17 mouse cellular contexts compared by ENCODE assay signal in genomic region chr3:6681411-6681810, GRCm38 (mm10).
DNase-seq lines count a peak whose midpoint lies in the region; TF ChIP-seq lines count a peak whose summit lies in the region.
"Had no signal": no experiment of that assay in that cellular context is flagged by ENCODE, and none has a peak within 500 bp of the region (broad histone marks: within the 10 kb centered on the region; RNA-seq: fewer than 3 reads in every experiment).

No protein-coding gene starts in this region.

- intact Hi-C loops in left cerebral cortex, postnatal 10 days (cut with DNase I), result no loop called here

- no peak for TF ChIP-seq POLR2A in MEL (IDR thresholded peaks at IDR 0.05; ENCODE audit: control insufficient read depth in 1 of 2, insufficient read depth in 1 of 2, low read depth in 1 of 2, low read length in 2 of 2, poor library complexity in 1 of 2)

- H3K79me2 ChIP-seq in MEL (ENCODE audit: control insufficient read depth, insufficient read depth, low read length, poor library complexity), result no peaks in the 10 kb centered on the region

- H3K36me3 ChIP-seq in MEL (ENCODE audit: control insufficient read depth in 1 of 2, insufficient read depth in 2 of 2, low read length in 2 of 2), result peaks cover 0 to 4% of the 10 kb centered on the region in 2 experiments; a peak in 1 of 4 replicates
- H3K36me3 ChIP-seq: G1E had no signal

- peaks cover 0 to 6% of the 10 kb centered on the region in 2 experiments; a peak in 1 of 4 replicates for H3K4me1 ChIP-seq in MEL (ENCODE audit: control insufficient read depth in 1 of 2, insufficient read depth in 2 of 2, low read length in 2 of 2)

- TF ChIP-seq RAD21 in MEL (IDR thresholded peaks at IDR 0.05; ENCODE audit: low read depth, low read length), result no peak

- DNase-seq in MEL (ENCODE audit: low read depth, low spot score), result no peak
- no peak for DNase-seq in left cerebral cortex, postnatal 10 days (ENCODE audit: extremely low spot score in 1 of 2, low spot score in 2 of 2)
- DNase-seq: adrenal gland, adult 2 months; adrenal gland, adult 8-10 months; adrenal gland, postnatal 10 days; adrenal gland, postnatal 14 days; adrenal gland, postnatal 25 days; adrenal gland, postnatal 36 days; B cell, adult 2 months; cerebellum, adult 11 months; cerebellum, adult 11-12 months; cerebellum, adult 18-20 months; cerebellum, adult 2 months; cerebellum, adult 8-10 months had no signal

- no peak overlapping the region; a peak in 1 of 4 replicates for H3K4me3 ChIP-seq in MEL (ENCODE audit: control insufficient read depth in 1 of 2, insufficient read depth in 1 of 2, low read depth in 2 of 2, low read length in 2 of 2)

- peak in 1 of 2 experiments; percentile 51; a peak in 2 of 4 replicates for TF ChIP-seq EP300 in MEL (IDR thresholded peaks at IDR 0.05; ENCODE audit: low read depth in 1 of 2, low read length in 2 of 2)

- no peak overlapping the region for H3K27ac ChIP-seq in MEL (ENCODE audit: control insufficient read depth, low read depth, low read length)

- TF ChIP-seq CTCF in MEL (IDR thresholded peaks at IDR 0.05 in 2 of 3, conservative IDR thresholded peaks at IDR 0.05 in 1 of 3; ENCODE audit: control insufficient read depth in 1 of 3, insufficient read depth in 1 of 3, low read depth in 2 of 3, low read length in 3 of 3, poor library complexity in 1 of 3, severe bottlenecking in 1 of 3), result no peak

- no peaks in the 10 kb centered on the region for H3K9me3 ChIP-seq in MEL (replicated peaks; ENCODE audit: insufficient read depth, low read length)
- H3K9me3 ChIP-seq: G1E had no signal

- H3K9ac ChIP-seq in MEL (ENCODE audit: control insufficient read depth, low read depth, low read length, poor library complexity, severe bottlenecking), result no peak overlapping the region

- H3K27me3 ChIP-seq in MEL (ENCODE audit: control insufficient read depth in 1 of 2, insufficient read depth in 2 of 2, low read length in 2 of 2), result no peaks in the 10 kb centered on the region
- H3K27me3 ChIP-seq: CH12.LX, Patski had no signal

TF ChIP-seq in MEL, 35 proteins besides CTCF, POLR2A, EP300 and RAD21:
- no peak for TF ChIP-seq MXI1 (IDR thresholded peaks at IDR 0.05; ENCODE audit: low read depth, low read length)
- peak; percentile 74; the same call in 1 of the 2 replicates for TF ChIP-seq TCF12 (IDR thresholded peaks at IDR 0.05; ENCODE audit: low read depth, low read length)
- no peak for TF ChIP-seq HCFC1 (IDR thresholded peaks at IDR 0.05; ENCODE audit: low read depth, low read length)
- TF ChIP-seq GATA1 (IDR thresholded peaks at IDR 0.05; ENCODE audit: low read depth, low read length), result 0 out of 2 replicates have a peak, but pooled peaks have one; percentile 36
- TF ChIP-seq RCOR1 (IDR thresholded peaks at IDR 0.05; ENCODE audit: low read depth, low read length), result peak; percentile 31; the same call in 1 of the 2 replicates
TF ChIP-seq in MEL: peak in this region for 3.
